Mouse (Mus musculus): ENCODE measurements at regions not wholly inside any gene's neighbourhood (a gene's known extent, or its start where the extent isn't known, plus 50 kb on each side); places are given as distances from the start of the nearest gene placed in this dataset.

DNA sequence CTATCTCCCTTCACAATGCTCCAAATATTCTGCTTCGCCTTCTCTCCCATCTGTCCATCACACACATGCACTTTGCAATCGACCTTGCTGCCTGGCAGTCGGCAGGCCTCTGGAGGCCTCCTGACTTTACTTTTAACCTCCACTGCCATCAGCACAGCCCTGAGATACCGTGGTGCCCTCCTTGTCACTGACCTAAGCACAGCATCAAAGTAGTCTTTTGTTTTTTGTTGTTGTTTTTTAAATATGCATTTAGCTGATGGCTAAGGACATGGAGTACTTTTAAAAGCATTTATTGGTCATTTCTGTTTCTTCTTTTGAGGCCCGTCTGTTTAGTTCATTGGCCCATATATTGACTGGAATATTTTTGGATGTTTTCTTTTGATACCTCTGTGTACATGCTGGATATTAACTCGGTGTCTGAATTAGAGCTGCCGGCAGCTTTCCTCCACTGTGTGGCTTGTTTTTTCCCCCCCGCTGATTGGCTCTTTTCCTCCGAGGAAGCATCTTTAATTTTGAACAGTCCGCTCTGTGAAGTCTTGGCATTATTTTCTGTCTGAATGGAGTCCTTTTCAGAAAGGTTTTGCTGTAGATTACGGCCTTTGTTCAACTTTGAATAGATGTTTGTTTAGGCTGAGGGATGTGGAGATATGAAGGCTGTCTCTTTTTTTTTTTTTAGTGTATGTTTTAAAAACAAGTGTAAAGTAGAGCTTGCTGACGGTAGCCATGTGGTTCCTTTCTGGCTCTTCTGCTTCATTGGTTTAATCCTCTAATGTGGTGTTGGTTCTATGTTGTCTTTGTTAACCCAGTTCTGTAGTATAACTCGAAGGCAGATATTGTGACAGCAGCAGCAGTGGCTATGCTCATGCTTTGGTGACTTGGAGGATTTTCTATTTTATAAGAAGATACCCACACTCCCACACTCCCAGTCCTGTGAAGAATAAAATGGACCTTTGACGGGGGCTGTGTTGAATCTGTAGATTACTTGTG, 449.1 kb downstream of the Tdrd3 start:
- peak; percentile 59 for DNase-seq

DNA sequence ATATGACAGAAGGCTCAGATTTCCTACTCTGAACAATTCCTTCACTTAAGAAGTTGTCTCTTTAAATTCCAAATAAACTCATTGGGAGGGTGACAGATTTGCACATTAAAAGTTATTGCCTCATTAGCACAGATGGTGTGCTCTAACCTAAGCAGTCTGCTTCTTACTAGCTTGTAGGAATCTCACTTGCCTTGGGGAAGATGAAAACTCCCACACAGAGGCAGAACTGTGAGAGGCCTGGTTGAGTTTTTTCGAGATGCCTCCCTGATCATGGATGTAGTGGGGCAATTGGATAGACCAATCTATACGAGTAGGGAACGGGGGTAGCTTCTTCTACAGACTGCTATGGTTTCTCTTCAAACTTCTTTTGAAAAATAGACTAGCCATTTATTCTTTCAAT, 485.3 kb downstream of the Tdrd3 start:
- no peak for DNase-seq

GRCm38 (mm10) chr14:87902416-87902815, 486.0 kb downstream of the Tdrd3 start:
- no peak for DNase-seq
